Mouse (Mus musculus): ENCODE results near the gene Wipf1. TPM values are rescaled to one million over a fixed set of nuclear protein-coding genes. Genes with fewer than 3 reads are reported as not detected.

Gene Wipf1
- polyA plus RNA-seq, 1 experiment from 2014 or later: 7.8 TPM

DNA sequence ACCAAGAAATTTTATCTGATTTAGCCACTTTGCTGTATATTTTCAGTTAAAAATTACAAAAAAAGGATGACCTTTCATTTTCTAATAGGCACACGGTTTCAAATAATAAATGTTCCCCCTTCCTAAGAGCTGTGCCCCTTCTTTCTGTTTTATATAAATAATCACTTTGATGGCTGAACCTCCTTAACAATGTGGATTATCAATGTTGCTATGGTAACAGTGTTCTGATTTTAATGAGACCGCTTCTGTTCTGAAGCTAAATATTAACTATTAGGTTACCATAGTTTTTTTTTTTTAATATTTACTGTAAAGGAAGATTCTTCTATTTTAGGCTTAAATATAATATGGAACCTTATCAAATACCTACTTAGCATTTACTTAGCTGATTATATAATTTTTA lies 89.2 kb downstream of the Wipf1 start:
- no peaks in the 10 kb centered on the region for H3K27me3 ChIP-seq (ENCODE audit: control insufficient read depth, insufficient read depth, low read length)
- ATAC-seq (replicated peaks; ENCODE audit: insufficient number of reproducible peaks, low FRiP score, low TSS enrichment): no peak
- H3K4me1 ChIP-seq (ENCODE audit: control insufficient read depth, insufficient read depth, low read length): no peaks in the 10 kb centered on the region
- H3K9ac ChIP-seq (ENCODE audit: low read depth, low read length): no peak overlapping the region
- peaks cover 3% of the 10 kb centered on the region for H3K36me3 ChIP-seq (ENCODE audit: control insufficient read depth, insufficient read depth, low read length)
- H3K4me3 ChIP-seq (ENCODE audit: low read depth, low read length): no peak overlapping the region
- H3K4me2 ChIP-seq: no peak overlapping the region
- no peak overlapping the region for H3K27ac ChIP-seq (ENCODE audit: low read depth, low read length)
- no peaks in the 10 kb centered on the region for H3K9me3 ChIP-seq (replicated peaks; ENCODE audit: control insufficient read depth, low read length)
- 89% methylated on average over 2 of the region's 2 CpGs for WGBS (ENCODE audit: insufficient replicate concordance)

DNA sequence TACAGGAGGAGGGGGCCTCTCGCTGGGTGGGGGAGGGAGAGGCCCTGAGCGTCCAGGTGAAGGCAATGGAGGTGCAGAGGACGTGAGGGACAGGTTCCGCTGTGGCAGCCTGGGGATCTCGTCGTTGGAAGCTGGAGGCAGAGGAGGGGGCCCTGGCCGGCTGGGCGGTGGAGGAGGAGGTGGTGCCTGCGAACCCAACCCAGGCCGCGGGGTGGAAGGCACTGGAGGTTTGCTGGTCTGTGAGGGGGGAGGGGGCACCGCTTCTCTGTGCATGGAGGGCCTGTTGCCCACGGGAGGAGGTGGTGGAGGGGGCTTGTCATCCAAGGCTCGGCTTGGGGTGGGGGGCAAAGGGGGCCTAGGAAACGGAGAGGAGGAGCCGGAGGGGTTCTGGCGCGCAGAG lies 92.6 kb downstream of the Wipf1 start:
- Histone ChIP-seq H3K27me3 (ENCODE audit: control insufficient read depth, insufficient read depth, low read length) (no peaks in the 10 kb centered on the region), H3K27ac (ENCODE audit: low read depth, low read length) (no peak overlapping the region), H3K4me2 (peak overlapping the region; percentile 47), H3K36me3 (ENCODE audit: control insufficient read depth, insufficient read depth, low read length) (peaks cover 11% of the 10 kb centered on the region), H3K9ac (ENCODE audit: low read depth, low read length) (0 out of 2 replicates have a peak overlapping the region, but pooled peaks have one; percentile 1), H3K9me3 (replicated peaks; ENCODE audit: control insufficient read depth, low read length) (no peaks in the 10 kb centered on the region), H3K4me1 (ENCODE audit: control insufficient read depth, insufficient read depth, low read length) (no peaks in the 10 kb centered on the region), H3K4me3 (ENCODE audit: low read depth, low read length) (no peak overlapping the region)
- no peak; the same call in 1 of the 2 replicates for ATAC-seq (replicated peaks; ENCODE audit: insufficient number of reproducible peaks, low FRiP score, low TSS enrichment)
- 41% methylated on average over 18 of the region's 18 CpGs for WGBS (ENCODE audit: insufficient replicate concordance)

DNA sequence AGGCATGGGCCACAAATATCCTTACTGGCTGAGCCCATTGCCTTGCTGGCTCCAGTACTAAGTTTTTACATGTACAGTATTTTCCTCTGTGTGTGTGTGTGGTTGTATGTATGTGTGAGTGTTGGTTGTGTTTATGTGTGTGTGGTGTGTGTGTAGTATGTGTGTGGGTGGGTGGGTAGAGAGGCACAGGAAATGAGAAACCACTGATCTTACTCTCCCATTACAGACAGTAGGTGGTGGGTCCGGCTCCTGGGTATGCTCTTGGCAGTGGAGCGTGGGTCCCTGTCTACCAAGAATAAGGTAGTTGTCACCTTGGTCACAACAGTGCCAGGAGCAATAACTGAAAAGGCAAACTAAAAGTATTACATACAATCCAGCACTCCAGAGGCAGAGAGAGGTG lies 93.7 kb downstream of the Wipf1 start:
- peaks cover 11% of the 10 kb centered on the region for H3K36me3 ChIP-seq (ENCODE audit: control insufficient read depth, insufficient read depth, low read length)
- no peaks in the 10 kb centered on the region for H3K27me3 ChIP-seq (ENCODE audit: control insufficient read depth, insufficient read depth, low read length)
- H3K9ac ChIP-seq (ENCODE audit: low read depth, low read length): no peak overlapping the region
- H3K27ac ChIP-seq (ENCODE audit: low read depth, low read length): no peak overlapping the region
- 85% methylated on average over 2 of the region's 2 CpGs for WGBS (ENCODE audit: insufficient replicate concordance)
- H3K4me3 ChIP-seq (ENCODE audit: low read depth, low read length): no peak overlapping the region
- no peak for ATAC-seq (replicated peaks; ENCODE audit: insufficient number of reproducible peaks, low FRiP score, low TSS enrichment)
- no peak overlapping the region for H3K4me2 ChIP-seq
- H3K9me3 ChIP-seq (replicated peaks; ENCODE audit: control insufficient read depth, low read length): no peaks in the 10 kb centered on the region
- no peaks in the 10 kb centered on the region for H3K4me1 ChIP-seq (ENCODE audit: control insufficient read depth, insufficient read depth, low read length)

DNA sequence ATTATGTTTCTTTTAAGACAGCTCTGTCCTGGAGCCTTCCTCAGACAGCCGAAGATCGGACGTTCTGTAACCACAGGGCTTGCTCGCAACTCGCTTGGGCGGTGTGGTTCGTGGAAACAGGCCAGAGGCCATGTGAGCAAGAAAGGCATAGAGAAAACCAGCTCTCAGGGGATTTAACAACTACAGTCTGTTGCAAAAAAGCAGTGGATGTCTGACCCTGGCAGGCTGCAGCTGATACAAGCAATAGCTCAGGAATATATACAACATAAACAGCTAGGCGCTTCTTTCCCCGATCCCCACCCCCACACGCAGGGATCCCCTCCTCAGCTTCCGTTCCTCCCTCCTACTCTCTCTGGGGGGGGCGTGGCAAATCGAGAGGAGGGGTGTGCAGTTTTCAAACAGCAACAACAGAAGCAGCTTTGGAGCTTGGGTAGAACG lies 97.6 kb downstream of the Wipf1 start:
- Histone ChIP-seq H3K36me3 (ENCODE audit: control insufficient read depth, insufficient read depth, low read length) (peaks cover 8% of the 10 kb centered on the region; the same call in 1 of the 2 replicates), H3K27me3 (ENCODE audit: control insufficient read depth, insufficient read depth, low read length) (no peaks in the 10 kb centered on the region), H3K4me3 (ENCODE audit: low read depth, low read length) (peak overlapping the region; percentile 21; the same call in 1 of the 2 replicates), H3K9me3 (replicated peaks; ENCODE audit: control insufficient read depth, low read length) (no peaks in the 10 kb centered on the region), H3K9ac (ENCODE audit: low read depth, low read length) (peak overlapping the region; percentile 59; the same call in 1 of the 2 replicates), H3K4me2 (peak overlapping the region; percentile 54), H3K4me1 (ENCODE audit: control insufficient read depth, insufficient read depth, low read length) (peaks cover 6% of the 10 kb centered on the region; the same call in 1 of the 2 replicates), H3K27ac (ENCODE audit: low read depth, low read length) (no peak overlapping the region)
- WGBS (ENCODE audit: insufficient replicate concordance): 28% methylated on average over 14 of the region's 14 CpGs
- no peak for ATAC-seq (replicated peaks; ENCODE audit: insufficient number of reproducible peaks, low FRiP score, low TSS enrichment)

DNA sequence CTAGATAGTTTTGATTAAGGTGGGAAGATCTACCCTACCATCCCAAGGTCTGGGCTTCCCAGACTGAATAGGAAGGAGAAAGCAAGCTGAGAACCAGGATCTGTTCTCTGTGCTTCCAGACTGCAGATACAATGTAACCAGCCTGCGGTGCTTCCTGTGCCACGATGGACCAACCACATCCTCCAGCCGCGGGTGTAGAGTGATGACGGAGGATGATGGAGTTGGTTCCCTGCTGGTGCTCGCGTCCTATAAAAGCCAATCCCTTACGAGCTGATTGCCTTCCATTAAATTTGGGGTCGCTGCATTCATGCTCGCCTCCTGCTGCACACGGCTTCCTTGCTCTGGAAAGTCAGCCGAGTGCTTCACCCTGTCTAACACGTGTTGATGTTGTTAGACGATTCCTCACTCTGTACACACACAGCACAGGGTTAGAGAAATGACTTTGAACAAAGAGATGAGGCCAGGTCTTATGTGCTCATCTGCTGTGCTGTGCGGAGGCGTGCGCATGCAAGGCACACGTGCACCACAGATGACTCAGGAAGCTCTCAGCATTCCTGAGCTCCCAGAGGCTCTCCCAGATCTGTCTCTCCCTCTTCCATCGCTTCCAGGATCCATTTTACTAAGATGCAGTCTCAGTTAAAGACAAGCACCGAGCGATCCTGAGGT lies 100.6 kb downstream of the Wipf1 start:
- no peak overlapping the region for H3K4me3 ChIP-seq (ENCODE audit: low read depth, low read length)
- no peak overlapping the region for H3K4me2 ChIP-seq
- no peak overlapping the region; the same call in 1 of the 2 replicates for H3K9ac ChIP-seq (ENCODE audit: low read depth, low read length)
- no peaks in the 10 kb centered on the region for H3K27me3 ChIP-seq (ENCODE audit: control insufficient read depth, insufficient read depth, low read length)
- H3K9me3 ChIP-seq (replicated peaks; ENCODE audit: control insufficient read depth, low read length): no peaks in the 10 kb centered on the region
- peaks cover 5% of the 10 kb centered on the region; the same call in 1 of the 2 replicates for H3K36me3 ChIP-seq (ENCODE audit: control insufficient read depth, insufficient read depth, low read length)
- peaks cover 6% of the 10 kb centered on the region; the same call in 1 of the 2 replicates for H3K4me1 ChIP-seq (ENCODE audit: control insufficient read depth, insufficient read depth, low read length)
- no peak for ATAC-seq (replicated peaks; ENCODE audit: insufficient number of reproducible peaks, low FRiP score, low TSS enrichment)
- H3K27ac ChIP-seq (ENCODE audit: low read depth, low read length): no peak overlapping the region
- 56% methylated on average over 21 of the region's 21 CpGs for WGBS (ENCODE audit: insufficient replicate concordance)

DNA sequence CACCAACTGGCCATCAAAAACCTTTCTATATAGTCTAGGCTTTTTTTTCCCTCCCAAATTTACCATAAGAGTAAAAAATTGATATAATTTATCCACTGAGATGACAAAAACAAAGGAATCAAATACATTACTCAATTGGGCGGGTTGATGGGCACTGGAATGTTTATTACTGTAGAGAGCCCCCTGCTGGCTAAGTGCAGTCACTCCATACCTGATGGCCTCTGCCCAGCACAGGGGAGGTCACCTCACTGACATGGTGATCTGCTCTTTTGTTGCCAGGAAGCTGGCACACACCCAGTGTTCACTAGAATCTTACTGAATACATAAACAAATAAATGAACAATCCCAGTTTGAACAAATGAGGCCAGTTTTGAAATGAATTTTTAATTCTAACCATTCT lies 102.2 kb downstream of the Wipf1 start:
- no peak overlapping the region for H3K4me3 ChIP-seq (ENCODE audit: low read depth, low read length)
- WGBS (ENCODE audit: insufficient replicate concordance): 34% methylated on average over 1 of the region's 1 CpGs
- no peak overlapping the region for H3K9ac ChIP-seq (ENCODE audit: low read depth, low read length)
- no peaks in the 10 kb centered on the region; the same call in 1 of the 2 replicates for H3K36me3 ChIP-seq (ENCODE audit: control insufficient read depth, insufficient read depth, low read length)
- H3K27ac ChIP-seq (ENCODE audit: low read depth, low read length): no peak overlapping the region
- H3K4me1 ChIP-seq (ENCODE audit: control insufficient read depth, insufficient read depth, low read length): peaks cover 6% of the 10 kb centered on the region; the same call in 1 of the 2 replicates
- ATAC-seq (replicated peaks; ENCODE audit: insufficient number of reproducible peaks, low FRiP score, low TSS enrichment): no peak
- no peak overlapping the region for H3K4me2 ChIP-seq
- H3K27me3 ChIP-seq (ENCODE audit: control insufficient read depth, insufficient read depth, low read length): no peaks in the 10 kb centered on the region
- H3K9me3 ChIP-seq (replicated peaks; ENCODE audit: control insufficient read depth, low read length): no peaks in the 10 kb centered on the region

DNA sequence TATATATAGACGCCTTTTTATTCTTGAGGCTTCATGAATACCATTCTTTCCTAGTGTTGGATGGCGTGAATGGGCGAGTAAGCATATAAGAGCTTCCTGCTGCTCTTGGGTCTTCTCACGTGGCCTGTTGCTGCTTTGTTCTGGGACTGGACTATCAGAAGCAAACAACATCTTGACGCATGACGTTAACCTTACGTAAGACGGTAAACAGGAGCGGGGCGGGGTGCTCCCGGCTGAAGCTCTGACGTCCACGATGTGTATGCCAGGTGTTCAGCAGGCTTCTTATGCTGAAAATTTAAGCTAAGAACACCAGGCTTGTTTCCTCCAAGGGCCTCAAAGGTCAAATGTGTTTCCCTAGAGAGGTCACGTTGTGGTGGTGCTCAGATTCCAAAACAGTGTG lies 103.7 kb downstream of the Wipf1 start:
- no peak overlapping the region for H3K4me2 ChIP-seq
- ATAC-seq (replicated peaks; ENCODE audit: insufficient number of reproducible peaks, low FRiP score, low TSS enrichment): no peak
- H3K27ac ChIP-seq (ENCODE audit: low read depth, low read length): no peak overlapping the region
- H3K9ac ChIP-seq (ENCODE audit: low read depth, low read length): no peak overlapping the region
- H3K36me3 ChIP-seq (ENCODE audit: control insufficient read depth, insufficient read depth, low read length): no peaks in the 10 kb centered on the region
- H3K4me1 ChIP-seq (ENCODE audit: control insufficient read depth, insufficient read depth, low read length): peaks cover 6% of the 10 kb centered on the region; the same call in 1 of the 2 replicates
- H3K27me3 ChIP-seq (ENCODE audit: control insufficient read depth, insufficient read depth, low read length): no peaks in the 10 kb centered on the region
- WGBS (ENCODE audit: insufficient replicate concordance): 76% methylated on average over 14 of the region's 14 CpGs
- H3K4me3 ChIP-seq (ENCODE audit: low read depth, low read length): no peak overlapping the region
- H3K9me3 ChIP-seq (replicated peaks; ENCODE audit: control insufficient read depth, low read length): no peaks in the 10 kb centered on the region

DNA sequence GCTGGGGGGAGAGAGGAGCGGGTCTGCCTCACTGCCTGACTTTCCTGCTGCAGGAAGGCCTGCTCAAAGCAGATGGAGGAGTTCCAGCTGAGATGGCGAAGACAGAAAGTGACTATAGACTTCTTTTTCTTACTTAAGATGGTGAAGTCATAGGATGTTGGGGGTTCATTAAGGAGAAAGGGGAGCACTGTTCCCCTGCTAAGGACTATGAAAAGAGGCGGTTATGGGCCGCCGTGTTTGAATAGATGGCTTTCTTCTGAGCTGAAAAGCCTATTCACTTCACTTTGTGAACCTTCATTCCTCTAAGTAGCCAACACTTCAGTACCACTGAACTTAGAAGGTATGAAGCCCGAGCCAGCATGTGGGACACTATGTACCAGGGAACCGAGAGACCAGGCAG lies 109.8 kb downstream of the Wipf1 start:
- WGBS (ENCODE audit: insufficient replicate concordance): 66% methylated on average over 7 of the region's 7 CpGs
- ATAC-seq (replicated peaks; ENCODE audit: insufficient number of reproducible peaks, low FRiP score, low TSS enrichment): no peak
- Histone ChIP-seq H3K27me3 (ENCODE audit: control insufficient read depth, insufficient read depth, low read length) (no peaks in the 10 kb centered on the region), H3K4me3 (ENCODE audit: low read depth, low read length) (no peak overlapping the region), H3K4me1 (ENCODE audit: control insufficient read depth, insufficient read depth, low read length) (no peaks in the 10 kb centered on the region), H3K9me3 (replicated peaks; ENCODE audit: control insufficient read depth, low read length) (no peaks in the 10 kb centered on the region), H3K4me2 (no peak overlapping the region), H3K27ac (ENCODE audit: low read depth, low read length) (no peak overlapping the region), H3K9ac (ENCODE audit: low read depth, low read length) (no peak overlapping the region), H3K36me3 (ENCODE audit: control insufficient read depth, insufficient read depth, low read length) (no peaks in the 10 kb centered on the region)

DNA sequence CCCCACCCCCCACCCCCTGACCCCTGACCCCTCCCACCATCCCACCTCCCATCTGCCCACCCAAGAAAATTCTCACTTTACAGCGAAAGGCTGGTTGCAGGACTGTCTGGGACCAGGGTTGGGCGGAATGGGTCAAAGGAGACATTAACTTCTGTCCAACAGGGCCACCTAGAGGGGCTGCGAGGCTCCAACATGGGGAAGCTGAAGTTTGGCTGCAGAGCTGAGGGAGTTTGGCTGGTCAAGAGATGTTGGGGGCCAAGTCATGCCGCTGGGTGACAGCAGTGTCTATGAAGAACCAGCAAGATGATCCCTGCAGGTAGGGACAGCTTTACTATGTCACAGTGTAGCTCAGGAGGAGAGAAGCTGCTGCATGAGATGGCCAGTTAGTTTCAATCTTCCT lies 110.2 kb downstream of the Wipf1 start:
- Histone ChIP-seq H3K27me3 (ENCODE audit: control insufficient read depth, insufficient read depth, low read length) (no peaks in the 10 kb centered on the region), H3K9me3 (replicated peaks; ENCODE audit: control insufficient read depth, low read length) (no peaks in the 10 kb centered on the region), H3K27ac (ENCODE audit: low read depth, low read length) (no peak overlapping the region), H3K4me3 (ENCODE audit: low read depth, low read length) (no peak overlapping the region), H3K9ac (ENCODE audit: low read depth, low read length) (no peak overlapping the region), H3K4me1 (ENCODE audit: control insufficient read depth, insufficient read depth, low read length) (no peaks in the 10 kb centered on the region), H3K36me3 (ENCODE audit: control insufficient read depth, insufficient read depth, low read length) (no peaks in the 10 kb centered on the region), H3K4me2 (no peak overlapping the region)
- WGBS (ENCODE audit: insufficient replicate concordance): 33% methylated on average over 4 of the region's 4 CpGs
- no peak for ATAC-seq (replicated peaks; ENCODE audit: insufficient number of reproducible peaks, low FRiP score, low TSS enrichment)
